20 mouse cellular contexts compared by ENCODE assay signal in the genomic region with DNA sequence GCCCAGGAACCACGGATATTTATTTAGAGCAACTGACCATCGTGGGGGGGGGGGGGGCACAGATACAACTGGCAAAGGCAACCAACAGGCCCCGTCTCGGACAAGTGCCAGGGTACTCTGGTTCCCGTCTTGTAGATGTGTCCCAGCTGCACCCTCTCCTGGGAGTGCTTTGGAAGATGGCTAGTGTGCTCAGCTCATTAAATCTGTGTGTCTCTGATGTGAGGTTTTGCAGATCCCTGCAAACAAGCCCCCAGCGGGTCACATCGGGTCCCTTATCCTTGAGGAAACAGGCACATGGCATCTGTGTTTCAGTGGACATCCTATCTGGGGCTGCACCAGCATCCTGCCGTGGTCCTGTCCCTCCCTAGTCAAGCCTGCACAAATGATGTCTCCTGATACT.
DNase-seq lines count a peak whose midpoint lies in the region; ATAC-seq and TF ChIP-seq lines count a peak whose summit lies in the region.
"Had no signal": no experiment of that assay in that cellular context is flagged by ENCODE, and none has a peak within 500 bp of the region (broad histone marks: within the 10 kb centered on the region; RNA-seq: fewer than 3 reads in every experiment).

No protein-coding gene starts in this region.

- H3K4me3 ChIP-seq in kidney, adult 2 months (ENCODE audit: insufficient read depth, low read depth, low read length) = no peak overlapping the region
- no peak overlapping the region for H3K4me3 ChIP-seq in heart, embryonic 12.5 days
- H3K4me3 ChIP-seq in midbrain, embryonic 13.5 days (replicated peaks) = no peak overlapping the region
- H3K4me3 ChIP-seq: embryonic facial prominence, embryonic 12.5 days; limb, embryonic 13.5 days; liver, embryonic 15.5 days; myocyte; neural tube, embryonic 15.5 days had no signal

- no peaks in the 10 kb centered on the region for H3K9me3 ChIP-seq in heart, embryonic 12.5 days (replicated peaks)
- H3K9me3 ChIP-seq in midbrain, embryonic 13.5 days = no peaks in the 10 kb centered on the region
- H3K9me3 ChIP-seq: embryonic facial prominence, embryonic 12.5 days; limb, embryonic 13.5 days; liver, embryonic 15.5 days; neural tube, embryonic 15.5 days had no signal

- TF ChIP-seq CTCF in kidney, adult 2 months (conservative IDR thresholded peaks at IDR 0.05; ENCODE audit: insufficient read depth, insufficient read length, low read depth, low read length) = no peak

- peaks cover 8% of the 10 kb centered on the region for H3K4me1 ChIP-seq in kidney, adult 2 months (ENCODE audit: control insufficient read depth, insufficient read depth, low read length)
- peaks cover 52% of the 10 kb centered on the region for H3K4me1 ChIP-seq in heart, embryonic 12.5 days (replicated peaks)
- H3K4me1 ChIP-seq in midbrain, embryonic 13.5 days (replicated peaks) = peaks cover 38% of the 10 kb centered on the region

- ATAC-seq in heart, embryonic 12.5 days (ENCODE audit: insufficient number of reproducible peaks, low FRiP score) = 0 out of 2 replicates have a peak, but pooled peaks have one; percentile 36
- ATAC-seq in midbrain, embryonic 13.5 days = no peak
- ATAC-seq: forebrain, embryonic 16.5 days had no signal

- H3K36me3 ChIP-seq in kidney, adult 2 months (ENCODE audit: control insufficient read depth, insufficient read depth, low read length) = no peaks in the 10 kb centered on the region
- no peaks in the 10 kb centered on the region for H3K36me3 ChIP-seq in heart, embryonic 12.5 days
- no peaks in the 10 kb centered on the region for H3K36me3 ChIP-seq in midbrain, embryonic 13.5 days
- H3K36me3 ChIP-seq: embryonic facial prominence, embryonic 12.5 days; limb, embryonic 13.5 days; liver, embryonic 15.5 days; neural tube, embryonic 15.5 days had no signal

- no peak for TF ChIP-seq POLR2A in kidney, adult 2 months (IDR thresholded peaks at IDR 0.05; ENCODE audit: low read depth, low read length)

- H3K4me2 ChIP-seq in heart, embryonic 12.5 days = no peak overlapping the region
- H3K4me2 ChIP-seq in midbrain, embryonic 13.5 days (replicated peaks) = no peak overlapping the region
- H3K4me2 ChIP-seq: embryonic facial prominence, embryonic 12.5 days; limb, embryonic 13.5 days; liver, embryonic 15.5 days; neural tube, embryonic 15.5 days had no signal

- H3K9ac ChIP-seq in heart, embryonic 12.5 days = no peak overlapping the region
- no peak overlapping the region for H3K9ac ChIP-seq in midbrain, embryonic 13.5 days (replicated peaks)
- H3K9ac ChIP-seq: embryonic facial prominence, embryonic 12.5 days; limb, embryonic 13.5 days; liver, embryonic 15.5 days; neural tube, embryonic 15.5 days had no signal

- 72% methylated on average over 8 of the region's 8 CpGs for WGBS in kidney, adult 2 months
- 53% methylated on average over 8 of the region's 8 CpGs for WGBS in heart, embryonic 12.5 days
- WGBS in midbrain, embryonic 13.5 days = 76% methylated on average over 8 of the region's 8 CpGs

- peak; percentile 53 for DNase-seq in kidney, postnatal 10 days
- DNase-seq in kidney, adult 2 months = no peak
- peak; percentile 18 for DNase-seq in ovary, postnatal 14 days (ENCODE audit: low spot score)
- DNase-seq in ovary, postnatal 10 days (ENCODE audit: low spot score) = no peak
- DNase-seq in layer of hippocampus, adult 9-11 months = no peak
- DNase-seq in thymus, postnatal 10 days (ENCODE audit: low spot score in 2 of 2) = no peak
- DNase-seq: adrenal gland, postnatal 14 days; kidney, adult 18-20 months; midbrain, embryonic 14.5 days; retina, postnatal 1 day; right cerebral cortex, postnatal 4 days; thymus, postnatal 4 days had no signal

- no peak overlapping the region for H3K27ac ChIP-seq in kidney, adult 2 months (ENCODE audit: insufficient read depth, low read depth, low read length)
- no peak overlapping the region for H3K27ac ChIP-seq in heart, embryonic 12.5 days (ENCODE audit: poor library complexity, severe bottlenecking)
- H3K27ac ChIP-seq in midbrain, embryonic 13.5 days = no peak overlapping the region
- H3K27ac ChIP-seq: embryonic facial prominence, embryonic 12.5 days; limb, embryonic 13.5 days; liver, embryonic 15.5 days; neural tube, embryonic 15.5 days had no signal

- no peaks in the 10 kb centered on the region for H3K27me3 ChIP-seq in kidney, adult 2 months (replicated peaks; ENCODE audit: control insufficient read depth, insufficient read depth, low read length)
- H3K27me3 ChIP-seq in heart, embryonic 12.5 days (replicated peaks) = no peaks in the 10 kb centered on the region
- H3K27me3 ChIP-seq in midbrain, embryonic 13.5 days = peaks cover 10% of the 10 kb centered on the region; the same call in 1 of the 2 replicates
- H3K27me3 ChIP-seq: embryonic facial prominence, embryonic 12.5 days; liver, embryonic 15.5 days; neural tube, embryonic 15.5 days had no signal

Comparison
In these comparisons a context has a peak if more than half of its experiments do, and no peak if none do; other contexts are left out.
1. DNase-seq: peak in kidney, postnatal 10 days (single experiment) and ovary, postnatal 14 days (single experiment); none in kidney, adult 2 months (single experiment), ovary, postnatal 10 days (single experiment), layer of hippocampus, adult 9-11 months (single experiment) and thymus, postnatal 10 days (0 of 2).